Mouse (Mus musculus): ENCODE data around the gene Tbce. TPM values are rescaled to one million over a fixed set of nuclear protein-coding genes. Genes with fewer than 3 reads are reported as not detected.

Tbce gene
- total RNA-seq, 2 experiments from 2014 or later, result 34.0 to 68.9 TPM

DNA sequence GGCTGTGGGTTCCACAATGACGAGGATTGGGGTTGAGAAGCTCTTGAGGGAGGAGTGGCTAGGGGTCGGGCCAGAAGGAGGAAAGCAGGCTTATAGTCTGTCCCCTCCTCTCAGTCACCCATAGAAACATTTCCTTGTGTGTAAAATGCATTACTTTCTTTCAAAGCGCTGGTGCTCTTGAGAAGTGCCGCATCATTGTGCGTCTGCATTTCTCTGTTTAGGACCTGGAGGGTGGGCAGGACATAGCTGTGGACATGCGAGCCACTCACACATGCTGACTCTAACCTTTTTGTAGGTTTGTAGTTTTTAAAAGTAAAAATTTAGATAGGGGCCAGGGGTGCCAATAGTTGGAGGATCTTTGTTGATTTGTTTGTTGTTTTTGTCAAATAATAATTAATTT is 55.9 kb downstream of the Tbce start:
- ATAC-seq (replicated peaks; ENCODE audit: poor library complexity, severe bottlenecking), result no peak

DNA sequence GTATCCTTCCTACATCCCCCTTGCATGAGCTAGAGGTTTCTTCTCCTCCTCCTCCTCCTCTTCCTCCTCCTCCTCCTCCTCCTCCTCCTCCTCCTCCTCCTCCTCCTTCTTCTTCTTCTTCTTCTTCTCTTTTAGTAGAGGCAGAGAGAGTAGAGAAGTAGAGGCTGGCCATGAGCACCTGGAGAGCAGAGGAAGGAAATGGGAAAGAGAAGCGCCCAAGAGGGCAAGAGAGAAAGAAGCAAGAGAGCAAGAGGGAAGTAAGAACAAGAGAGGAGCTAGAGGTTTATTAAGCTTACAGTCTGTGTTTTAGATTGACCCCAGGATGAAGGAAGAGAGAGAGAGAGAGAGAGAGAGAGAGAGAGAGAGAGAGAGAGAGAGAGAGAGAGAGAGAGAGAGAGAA is 57.6 kb downstream of the Tbce start:
- peak; percentile 79 for ATAC-seq (replicated peaks; ENCODE audit: poor library complexity, severe bottlenecking)

DNA sequence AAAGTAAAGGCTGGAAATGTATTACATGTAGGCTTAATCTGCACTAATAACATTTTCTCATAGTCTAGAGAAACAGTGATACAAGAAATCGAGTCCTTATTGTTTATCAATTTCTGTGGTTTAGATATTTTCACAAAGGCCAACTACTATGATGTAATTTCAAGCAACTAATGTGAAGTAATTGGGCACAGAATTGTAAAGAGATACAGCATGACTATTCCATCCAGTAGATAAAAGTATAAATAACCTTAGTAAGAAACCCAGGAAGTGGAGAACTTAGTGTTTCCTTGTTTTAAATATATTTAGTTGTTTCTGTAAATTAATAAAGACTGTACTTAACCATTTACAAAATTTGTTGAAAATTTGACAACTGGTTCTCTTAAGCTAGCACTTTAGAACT is 69.6 kb downstream of the Tbce start:
- ATAC-seq (replicated peaks; ENCODE audit: poor library complexity, severe bottlenecking), result no peak

DNA sequence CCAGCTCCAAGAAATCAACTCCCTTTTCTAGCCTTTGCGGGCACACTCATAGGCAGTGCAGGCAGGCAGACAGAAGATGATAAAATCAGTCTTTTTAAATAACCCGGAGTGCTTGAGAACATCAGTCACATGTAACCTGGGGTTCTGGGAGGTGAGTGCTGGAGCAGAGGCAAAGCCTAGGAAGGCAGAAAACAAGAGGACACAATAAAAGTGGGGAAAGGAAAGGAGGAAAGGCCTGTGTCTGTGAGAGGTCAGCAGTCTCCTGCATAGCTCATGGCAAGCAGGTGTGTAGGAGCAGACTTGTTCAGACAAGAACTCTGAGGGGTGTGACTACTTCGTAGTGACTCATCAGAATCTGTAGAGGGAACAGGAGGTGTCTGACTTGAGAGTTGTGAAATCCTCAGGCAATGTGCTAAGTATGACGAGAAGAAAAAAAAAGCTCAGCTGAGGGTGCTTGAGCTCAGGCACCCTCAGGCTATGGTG is 70.8 kb downstream of the Tbce start:
- ATAC-seq (replicated peaks; ENCODE audit: poor library complexity, severe bottlenecking), result peak; percentile 99

DNA sequence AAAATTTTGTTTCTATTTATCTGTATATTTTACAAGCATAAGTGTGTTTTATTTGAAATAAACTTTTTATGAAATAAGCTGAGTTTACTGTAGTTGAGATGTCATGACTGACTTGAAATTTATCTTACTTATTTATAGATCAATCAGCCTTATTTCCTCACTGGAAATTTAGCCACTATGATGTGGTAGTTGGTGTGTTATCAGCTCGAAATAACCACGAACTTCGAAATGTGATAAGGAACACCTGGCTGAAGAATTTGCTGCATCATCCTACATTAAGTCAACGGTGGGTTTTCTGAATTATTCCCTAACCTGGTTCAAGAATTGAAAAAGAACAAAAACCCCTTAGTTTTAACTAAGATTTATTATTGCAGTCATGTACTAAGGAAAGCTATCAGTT is 73.3 kb downstream of the Tbce start:
- no peak for ATAC-seq (replicated peaks; ENCODE audit: poor library complexity, severe bottlenecking)

DNA sequence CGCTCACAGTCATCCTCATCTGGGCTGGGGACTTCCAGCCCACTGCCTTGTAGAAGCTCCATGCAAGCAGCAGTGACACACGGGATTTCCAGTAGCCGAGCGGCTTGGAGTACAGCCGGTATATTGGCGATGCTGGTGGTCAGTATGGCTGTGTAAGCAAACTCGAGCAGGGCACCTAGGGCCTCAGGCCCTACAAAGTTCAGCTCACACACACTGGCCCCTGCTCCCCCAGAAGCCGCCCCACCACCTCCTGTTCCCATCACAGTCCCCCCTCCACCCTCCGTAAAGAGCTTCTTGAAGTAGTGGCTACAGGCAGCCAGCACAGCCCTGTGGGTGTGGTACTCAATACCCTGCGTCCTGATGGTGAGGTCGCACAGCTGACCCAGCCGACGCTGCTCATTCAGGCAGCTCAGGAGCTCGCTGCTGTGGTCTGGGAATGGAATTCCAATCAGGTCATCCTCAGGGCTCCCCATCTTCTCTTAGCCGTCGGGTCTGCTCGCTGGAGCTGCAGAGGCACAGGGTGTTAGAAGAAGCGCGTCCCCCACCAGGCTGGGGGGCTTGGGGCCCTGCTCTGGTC is 74.0 kb downstream of the Tbce start:
- ATAC-seq (replicated peaks; ENCODE audit: poor library complexity, severe bottlenecking), result no peak

DNA sequence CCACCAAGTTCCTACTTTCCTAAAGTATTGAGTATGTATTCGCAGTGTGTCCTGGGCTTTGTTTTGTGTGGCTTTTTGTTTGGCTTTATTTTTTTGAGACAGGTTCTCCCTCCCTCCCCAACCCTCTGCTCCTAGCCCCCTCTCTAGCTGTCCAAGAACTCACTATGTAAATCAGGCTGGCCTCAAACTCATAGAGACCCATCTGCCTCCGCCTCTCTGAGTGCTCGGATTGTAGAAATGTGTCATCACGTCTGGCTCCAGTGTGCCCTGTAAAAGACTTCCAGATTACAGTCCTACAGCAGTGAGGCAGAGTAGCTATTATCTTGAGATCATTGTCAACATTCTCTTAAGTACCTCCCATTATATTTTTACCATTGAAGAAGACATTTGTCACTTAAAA is 78.4 kb downstream of the Tbce start:
- ATAC-seq (replicated peaks; ENCODE audit: poor library complexity, severe bottlenecking), result no peak

DNA sequence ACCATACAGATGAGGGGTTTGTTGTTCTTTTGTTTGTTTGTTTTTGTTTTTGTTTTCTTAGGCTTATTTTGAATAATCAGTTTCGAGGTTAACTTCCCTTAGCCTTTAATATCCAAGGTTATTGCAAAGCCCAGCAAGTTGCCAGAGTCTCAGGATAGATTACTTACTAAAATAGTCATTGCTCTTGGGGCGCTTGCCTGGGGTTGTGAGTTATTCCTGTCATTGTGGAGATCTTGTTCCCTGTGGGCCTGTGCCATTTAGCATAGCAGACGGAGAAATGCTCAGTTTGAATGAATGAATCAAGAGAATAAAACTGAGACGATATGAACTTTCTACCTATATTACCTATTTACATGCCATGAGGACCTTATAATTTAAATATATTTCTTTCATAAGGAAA is 79.2 kb downstream of the Tbce start:
- ATAC-seq (replicated peaks; ENCODE audit: poor library complexity, severe bottlenecking), result no peak

DNA sequence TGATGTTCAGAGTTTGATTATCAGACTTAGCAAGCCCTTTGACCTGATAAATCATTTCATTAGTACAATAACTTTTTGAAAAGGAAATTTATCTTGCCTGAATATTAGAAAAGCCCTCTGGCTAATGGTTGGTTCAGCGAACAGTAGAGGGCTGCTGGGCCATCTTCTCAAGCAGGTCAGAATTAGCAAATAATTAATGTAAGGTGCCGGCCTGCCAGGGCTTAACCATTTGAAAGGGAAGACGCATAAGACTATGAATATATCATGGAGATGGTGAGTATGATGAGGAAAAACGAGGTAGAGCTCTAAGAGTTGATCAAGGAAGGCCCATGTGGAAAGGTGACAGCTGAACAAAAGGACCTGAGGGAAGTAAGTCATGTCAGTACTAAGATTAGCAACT is 82.8 kb downstream of the Tbce start:
- no peak for ATAC-seq (replicated peaks; ENCODE audit: poor library complexity, severe bottlenecking)

DNA sequence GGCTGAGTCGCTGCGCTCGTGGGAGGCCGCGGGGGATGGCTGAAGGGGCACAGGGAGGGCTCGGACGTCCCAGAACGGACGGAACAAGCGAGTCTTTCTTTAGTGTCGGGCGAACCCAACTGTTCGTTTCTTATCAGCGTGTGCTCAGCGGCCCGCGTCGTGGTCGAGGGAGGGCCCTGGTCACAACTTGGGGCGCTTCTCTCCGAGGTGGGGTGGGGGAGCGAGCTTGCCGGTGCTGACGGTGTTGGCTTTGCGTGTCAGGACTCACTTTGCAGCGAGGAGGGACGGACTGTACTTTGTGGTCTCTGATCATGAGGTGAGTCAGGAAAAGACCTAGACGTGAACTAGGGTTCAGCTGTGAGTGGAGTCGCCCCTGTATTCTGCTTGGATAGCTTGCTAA is 84.5 kb downstream of the Tbce start:
- peak; percentile 13 for ATAC-seq (replicated peaks; ENCODE audit: poor library complexity, severe bottlenecking)

DNA sequence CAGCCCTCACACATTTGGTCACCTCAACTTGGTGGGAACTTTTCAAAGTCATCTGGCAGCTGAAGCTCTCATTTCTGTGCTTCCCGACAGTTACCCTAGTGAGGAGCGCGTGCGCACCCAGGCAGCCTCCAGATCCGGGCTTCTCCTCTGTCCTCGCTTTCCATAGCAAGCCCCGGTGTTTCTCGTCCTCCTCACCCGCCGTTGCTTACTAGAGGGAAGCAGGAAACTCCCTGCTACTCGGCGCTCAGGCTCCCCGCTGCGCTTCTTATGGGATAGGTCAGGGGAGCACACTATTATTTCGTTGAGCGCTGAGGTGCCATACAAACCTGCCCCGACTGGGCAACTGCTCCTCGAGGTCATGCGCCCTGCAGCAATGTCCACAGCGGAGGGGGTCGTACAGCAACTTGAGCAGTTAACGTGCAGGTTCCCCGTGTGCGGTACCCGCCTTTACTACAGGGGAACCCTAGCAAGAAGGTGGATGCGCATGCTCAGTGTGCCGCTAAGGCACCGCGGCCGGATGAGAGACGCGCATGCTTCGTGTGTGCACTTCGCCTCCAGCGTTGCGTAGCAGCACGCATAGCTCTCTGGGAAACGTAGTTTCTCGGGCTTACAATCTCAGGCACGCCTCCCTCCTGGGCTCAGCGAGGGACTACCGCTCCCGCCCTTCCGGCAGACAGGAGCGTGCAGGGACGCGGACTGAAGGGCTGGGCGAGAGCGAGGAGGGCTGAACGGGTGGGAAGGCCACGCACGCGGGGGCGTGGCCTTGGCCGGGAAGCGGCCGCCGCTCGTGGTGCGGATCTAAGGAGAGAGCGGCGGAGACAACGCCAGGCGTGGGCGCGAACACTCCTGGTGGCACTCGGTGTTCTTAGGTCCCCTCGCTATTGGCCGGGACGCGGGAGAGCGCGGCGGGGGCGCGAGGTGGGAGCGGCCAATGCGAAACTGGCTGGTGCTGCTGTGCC is 85.3 kb downstream of the Tbce start, which contains the start of gene B3galnt2:
B3galnt2 (plus strand) TSS at position 596 of the 959 bp plus-strand sequence.
- peak; percentile 86 for ATAC-seq (replicated peaks; ENCODE audit: poor library complexity, severe bottlenecking)

Other genes starting within 250 kb of the Tbce start
- gene B3galnt2, start 85.2 kb downstream of the Tbce start, total RNA-seq (2014; fragmentation: Nextera tagmentation), result 26.5 and 33.9 TPM in 2 replicates
- 23.9 and 25.4 TPM in 2 replicates for gene B3galnt2, start 85.2 kb downstream of the Tbce start, total RNA-seq (2017)
- gene Arid4b, start 23.6 kb upstream of the Tbce start, total RNA-seq (2014; fragmentation: Nextera tagmentation), result 23.9 and 26.0 TPM in 2 replicates
- 25.4 and 31.8 TPM in 2 replicates for gene Arid4b, start 23.6 kb upstream of the Tbce start, total RNA-seq (2017)
- 16.4 and 24.7 TPM in 2 replicates for gene Ggps1, start 23.9 kb upstream of the Tbce start, total RNA-seq (2014; fragmentation: Nextera tagmentation)
- gene Ggps1, start 23.9 kb upstream of the Tbce start, total RNA-seq (2017), result 18.7 and 27.1 TPM in 2 replicates

Measured in granulocyte monocyte progenitor cell, adult 5-6 weeks (primary cell).